Mouse (Mus musculus) midbrain, embryonic 13.5 days (tissue): ENCODE results near the gene Klhl28. TPM values are rescaled to one million over a fixed set of nuclear protein-coding genes. Genes with fewer than 3 reads are reported as not detected.

Experiments used
- ATAC-seq: fragments of 200-750 bp; cut with Nextera tagmentation; 2 replicates; pipeline ENCODE4 v1.8.0; 2017; ENCODE audit warnings: mild to moderate bottlenecking, moderate TSS enrichment, moderate library complexity
- H3K27ac ChIP-seq: fragments of 300-500 bp; sonication (generic); 2 replicates; pipeline ENCODE4 v1.5.1; 2015; ENCODE audit warnings: inconsistent platforms, mild to moderate bottlenecking, moderate library complexity
- H3K27me3 ChIP-seq: fragments of 300-500 bp; sonication (generic); 2 replicates; pipeline ENCODE4 v1.6.1; 2015; ENCODE audit warnings: mild to moderate bottlenecking, inconsistent platforms
- H3K36me3 ChIP-seq: fragments of 300-500 bp; sonication (generic); 2 replicates; pipeline ENCODE4 v1.6.1; 2015; ENCODE audit warnings: mild to moderate bottlenecking, inconsistent platforms
- H3K4me1 ChIP-seq: fragments of 300-500 bp; sonication (generic); replicated peaks from 2 replicates; pipeline ENCODE4 v1.6.1; 2015; ENCODE audit warnings: inconsistent platforms
- H3K4me2 ChIP-seq: fragments of 300-500 bp; sonication (generic); replicated peaks from 2 replicates; pipeline ENCODE4 v1.6.1; 2015; ENCODE audit warnings: moderate library complexity, mild to moderate bottlenecking, inconsistent platforms
- H3K4me3 ChIP-seq: fragments of 300-500 bp; sonication (generic); replicated peaks from 2 replicates; pipeline ENCODE4 v1.5.1; 2015; ENCODE audit warnings: mild to moderate bottlenecking, inconsistent platforms
- H3K9ac ChIP-seq: fragments of 300-500 bp; sonication (generic); replicated peaks from 2 replicates; pipeline ENCODE4 v1.6.1; 2015; ENCODE audit warnings: mild to moderate bottlenecking, inconsistent platforms
- H3K9me3 ChIP-seq: fragments of 300-500 bp; sonication (generic); 2 replicates; pipeline ENCODE4 v1.6.1; 2016; ENCODE audit warnings: mild to moderate bottlenecking, inconsistent platforms
- WGBS: fragments of 180-500 bp; shearing (Covaris S2); methylation state at CpG from one replicate; pipeline ENCODE4 v1.1.7; 2015; 5-methylcytosine and 5-hydroxymethylcytosine counted together
- polyA plus RNA-seq: library from polyadenylated mRNA; unstranded; fragments of >200 nt; fragmentation: Nextera tagmentation; extraction: Ambion mirVana; gene quantifications from 2 replicates; pipeline ENCODE4 v1.2.1, GENCODE M21; 2015

Klhl28 gene
- polyA plus RNA-seq, 1 experiment from 2014 or later = 24.4 TPM

DNA sequence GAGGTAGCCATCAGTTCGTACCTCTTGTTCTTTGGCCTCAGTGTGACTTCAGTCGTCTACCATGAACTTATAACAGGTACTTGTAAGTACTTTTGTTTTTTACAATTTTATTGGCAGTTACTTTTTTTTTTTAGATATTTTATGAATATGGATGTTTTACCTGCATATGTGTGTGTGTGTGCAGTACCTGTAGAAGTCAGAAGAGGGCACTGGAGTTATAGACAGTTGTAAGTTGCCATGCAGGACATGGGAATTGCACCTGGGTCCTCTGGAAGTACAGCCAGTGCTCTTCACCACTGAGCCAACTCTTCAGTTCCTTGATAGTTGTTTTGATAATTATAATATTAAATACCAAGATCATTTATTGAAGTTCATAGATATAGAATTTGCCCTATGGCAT is 27.8 kb downstream of the Klhl28 start:
- peaks cover 14% of the 10 kb centered on the region for H3K36me3 ChIP-seq
- no peak overlapping the region for H3K9ac ChIP-seq
- 87% methylated on average over 2 of the region's 2 CpGs for WGBS
- no peak overlapping the region for H3K4me3 ChIP-seq
- H3K27me3 ChIP-seq = no peaks in the 10 kb centered on the region
- H3K4me1 ChIP-seq = no peaks in the 10 kb centered on the region
- no peak for ATAC-seq
- no peak overlapping the region for H3K4me2 ChIP-seq
- no peaks in the 10 kb centered on the region for H3K9me3 ChIP-seq
- no peak overlapping the region for H3K27ac ChIP-seq

DNA sequence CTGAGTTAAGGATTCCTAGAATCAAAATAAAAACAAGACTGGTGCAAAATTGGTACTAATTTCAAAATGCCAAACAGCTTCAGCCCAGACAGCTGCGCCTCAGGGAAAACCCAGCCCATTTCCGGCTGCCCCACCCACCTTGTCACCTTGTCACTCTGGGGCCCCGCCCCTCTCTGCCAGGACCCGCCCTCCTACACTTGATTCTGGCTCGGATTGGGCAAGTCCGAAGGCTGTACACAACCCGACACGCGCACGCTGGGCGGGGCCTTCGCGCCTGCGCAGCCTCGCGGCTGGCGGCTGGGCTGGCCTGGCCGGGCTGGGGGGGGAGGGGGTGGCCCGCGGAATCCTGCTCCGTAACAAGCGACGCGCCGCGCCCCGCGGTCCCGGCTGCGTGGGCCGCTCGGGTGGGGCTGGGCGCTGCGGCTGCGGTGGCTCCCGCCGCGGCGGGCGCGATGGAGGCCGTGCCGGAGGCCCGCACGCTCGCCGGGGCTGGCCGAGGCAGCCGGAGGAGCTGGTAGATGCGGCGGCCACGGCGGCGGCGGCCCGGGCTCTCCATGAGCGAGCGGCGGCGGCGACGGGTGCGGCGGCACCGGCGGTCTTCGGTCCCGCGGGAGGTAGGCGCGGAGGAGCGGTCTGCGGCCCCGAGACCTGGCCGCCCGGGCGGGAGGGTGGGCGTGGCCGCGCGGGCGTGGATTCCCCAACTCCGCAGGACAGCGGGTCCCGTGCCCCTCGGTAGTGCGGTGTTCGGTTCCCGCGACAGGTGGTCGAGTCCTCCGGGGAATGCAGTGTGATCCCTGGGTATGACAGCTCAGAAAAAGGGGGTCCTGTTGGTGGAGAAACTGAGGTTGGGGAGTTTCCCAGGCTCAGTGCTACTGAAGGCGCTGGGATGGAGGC is 47.5 kb downstream of the Klhl28 start, which contains the start of gene Gm527:
Gene Gm527 (plus strand): TSS at position 329 of the 894 bp plus-strand sequence.
- Histone ChIP-seq H3K27me3 (no peaks in the 10 kb centered on the region), H3K9ac (peak within 1 kb of the TSS; percentile 86), H3K4me3 (peak within 1 kb of the TSS; percentile 79), H3K36me3 (peaks cover 16% of the 10 kb centered on the region; the same call in 1 of the 2 replicates), H3K9me3 (no peaks in the 10 kb centered on the region), H3K4me1 (peaks cover 8% of the 10 kb centered on the region), H3K4me2 (peak within 1 kb of the TSS; percentile 83), H3K27ac (peak within 1 kb of the TSS; percentile 79)
- ATAC-seq = peak; percentile 100
- WGBS = under 1% methylated on average over 63 of the region's 93 CpGs

DNA sequence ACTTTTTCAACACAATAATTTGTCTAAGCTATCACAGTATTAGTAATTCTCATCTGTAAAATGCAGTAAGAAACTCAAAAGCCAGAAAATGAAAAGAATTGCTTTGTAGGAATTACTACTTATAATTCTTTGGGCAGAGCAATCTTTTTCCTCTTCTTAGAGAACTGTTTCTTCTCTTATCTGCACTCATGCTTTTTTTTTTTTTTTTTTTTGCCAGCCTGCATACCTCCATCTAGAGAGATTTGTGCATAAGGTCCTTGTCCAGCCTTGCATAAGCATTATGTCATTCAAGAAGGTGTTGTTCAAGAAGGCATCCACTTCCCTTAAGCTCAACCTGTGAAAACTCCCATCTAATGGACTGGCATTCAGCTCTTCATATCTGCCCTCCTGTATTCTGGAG is 48.6 kb downstream of the Klhl28 start:
- Histone ChIP-seq H3K4me2 (peak overlapping the region; percentile 5; the same call in 1 of the 2 replicates), H3K36me3 (peaks cover 9% of the 10 kb centered on the region; the same call in 1 of the 2 replicates), H3K27ac (no peak overlapping the region), H3K27me3 (no peaks in the 10 kb centered on the region), H3K4me1 (peaks cover 8% of the 10 kb centered on the region), H3K9me3 (no peaks in the 10 kb centered on the region), H3K4me3 (no peak overlapping the region), H3K9ac (no peak overlapping the region)
- ATAC-seq = no peak

DNA sequence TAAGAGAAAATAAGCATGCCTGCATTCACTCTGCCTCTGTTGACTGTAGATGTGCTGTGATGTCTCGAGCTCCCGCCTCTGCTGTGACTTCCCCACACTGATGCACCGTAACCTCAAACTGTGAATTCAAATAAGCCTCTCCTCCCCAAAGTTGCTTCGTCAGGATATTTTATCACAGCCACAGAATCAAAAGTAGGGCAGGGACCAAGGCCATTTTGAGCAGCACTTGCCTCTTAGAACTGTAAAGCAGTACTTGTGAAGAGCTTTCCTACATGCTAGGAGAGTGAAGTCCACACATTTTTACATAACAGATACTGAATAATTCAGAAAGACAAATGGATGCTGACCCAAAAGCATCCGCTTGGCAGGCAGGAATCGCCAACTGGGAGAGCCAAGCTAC is 52.3 kb downstream of the Klhl28 start:
- H3K27me3 ChIP-seq = no peaks in the 10 kb centered on the region
- H3K27ac ChIP-seq = no peak overlapping the region
- ATAC-seq = no peak
- no peaks in the 10 kb centered on the region for H3K9me3 ChIP-seq
- no peaks in the 10 kb centered on the region for H3K4me1 ChIP-seq
- H3K4me2 ChIP-seq = no peak overlapping the region
- WGBS = 62% methylated on average over 6 of the region's 6 CpGs
- H3K4me3 ChIP-seq = no peak overlapping the region
- no peak overlapping the region for H3K9ac ChIP-seq
- H3K36me3 ChIP-seq = no peaks in the 10 kb centered on the region

DNA sequence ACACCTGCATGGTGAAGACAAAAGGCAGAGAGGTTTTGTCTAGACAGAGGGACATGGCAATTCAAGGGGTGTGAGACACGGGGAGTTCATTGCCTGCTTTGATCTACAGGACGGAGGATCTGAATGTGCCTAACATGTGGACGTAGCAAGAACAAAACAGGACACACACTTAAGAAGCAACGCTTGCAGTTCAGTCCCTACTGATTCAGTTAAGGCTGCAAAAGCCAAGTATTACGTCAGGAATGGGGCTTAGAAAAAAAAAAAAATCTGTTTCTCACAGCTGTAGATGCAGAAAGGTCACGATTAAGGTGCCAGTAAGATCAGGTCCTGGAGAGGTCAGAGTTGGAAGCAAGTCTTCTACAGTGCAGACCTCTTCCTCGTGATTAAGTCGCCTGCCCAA is 62.1 kb downstream of the Klhl28 start:
- no peaks in the 10 kb centered on the region for H3K36me3 ChIP-seq
- no peaks in the 10 kb centered on the region for H3K27me3 ChIP-seq
- no peak overlapping the region for H3K4me2 ChIP-seq
- H3K4me3 ChIP-seq = no peak overlapping the region
- WGBS = 74% methylated on average over 8 of the region's 8 CpGs
- no peaks in the 10 kb centered on the region for H3K9me3 ChIP-seq
- H3K27ac ChIP-seq = no peak overlapping the region
- no peak for ATAC-seq
- H3K4me1 ChIP-seq = no peaks in the 10 kb centered on the region
- H3K9ac ChIP-seq = no peak overlapping the region

DNA sequence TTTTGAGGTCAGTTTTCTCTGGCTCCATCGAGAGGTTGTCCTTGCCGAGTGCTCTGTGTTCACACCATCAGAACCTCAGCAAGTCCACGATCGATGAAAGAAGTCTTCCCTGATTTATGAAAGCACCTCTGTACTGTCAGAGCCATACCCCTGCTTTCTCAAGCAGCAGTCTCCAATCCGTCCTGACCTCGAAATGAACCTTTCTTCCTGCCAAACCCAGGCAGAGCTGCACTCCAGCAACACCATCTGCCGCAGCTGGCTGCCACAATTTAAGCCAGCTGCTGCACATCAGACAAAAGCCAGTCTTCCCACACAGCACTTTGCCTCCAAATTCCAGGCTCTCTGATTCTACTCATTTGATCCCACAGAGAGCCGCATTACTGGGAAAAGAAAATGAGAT is 62.8 kb downstream of the Klhl28 start:
- no peaks in the 10 kb centered on the region for H3K4me1 ChIP-seq
- no peak for ATAC-seq
- no peaks in the 10 kb centered on the region for H3K9me3 ChIP-seq
- WGBS = 58% methylated on average over 8 of the region's 8 CpGs
- H3K27ac ChIP-seq = no peak overlapping the region
- H3K27me3 ChIP-seq = no peaks in the 10 kb centered on the region
- H3K4me3 ChIP-seq = no peak overlapping the region
- no peak overlapping the region for H3K9ac ChIP-seq
- H3K4me2 ChIP-seq = no peak overlapping the region
- no peaks in the 10 kb centered on the region for H3K36me3 ChIP-seq

DNA sequence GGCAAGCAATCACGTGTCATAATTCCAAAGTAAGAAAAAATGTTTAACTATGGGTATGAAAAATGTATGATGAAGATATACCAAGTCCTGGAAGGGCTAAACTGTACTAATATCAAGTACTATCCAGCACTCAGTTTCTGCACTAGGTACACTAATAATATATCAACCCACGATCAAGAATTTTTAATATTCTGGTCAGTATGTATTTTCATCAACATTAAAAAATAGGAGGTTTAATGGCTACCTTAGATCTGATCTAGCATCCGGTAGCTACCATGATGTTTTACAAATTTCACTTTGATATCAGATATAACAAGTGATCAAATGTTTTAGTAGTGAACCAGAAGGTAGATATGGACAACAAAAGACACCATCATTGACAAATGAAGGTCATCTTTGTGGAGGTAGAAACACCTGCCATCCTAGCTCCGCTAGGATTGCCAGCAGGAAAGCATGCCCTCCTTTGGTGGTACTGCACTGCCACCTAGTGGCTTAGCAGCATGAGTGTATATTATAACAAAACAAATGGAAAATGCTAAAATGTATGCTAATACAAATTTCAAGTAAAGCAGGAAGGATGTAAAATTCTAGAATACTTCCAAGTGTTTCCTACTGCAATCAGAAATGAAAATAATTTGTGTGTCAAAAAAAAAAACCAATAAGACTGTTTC is 68.1 kb downstream of the Klhl28 start:
- Histone ChIP-seq H3K4me3 (no peak overlapping the region), H3K27ac (no peak overlapping the region), H3K9me3 (no peaks in the 10 kb centered on the region), H3K4me1 (no peaks in the 10 kb centered on the region), H3K4me2 (no peak overlapping the region), H3K27me3 (no peaks in the 10 kb centered on the region), H3K9ac (no peak overlapping the region), H3K36me3 (no peaks in the 10 kb centered on the region)
- 45% methylated on average over 4 of the region's 4 CpGs for WGBS
- ATAC-seq = peak; percentile 81

Other genes starting within 250 kb of the Klhl28 start
- 1.9 and 3.2 TPM in 2 replicates for gene Gm527, start 47.6 kb downstream of the Klhl28 start, polyA plus RNA-seq
- 24.7 and 26.9 TPM in 2 replicates for gene Togaram1, start 270 bp upstream of the Klhl28 start, polyA plus RNA-seq
- gene Prpf39, start 70.8 kb upstream of the Klhl28 start, polyA plus RNA-seq = 55.0 and 56.9 TPM in 2 replicates
- gene Fkbp3, start 108.5 kb upstream of the Klhl28 start, polyA plus RNA-seq = 520 and 590 TPM in 2 replicates
- 8.9 and 11.5 TPM in 2 replicates for gene Fancm, start 110.1 kb upstream of the Klhl28 start, polyA plus RNA-seq
- gene Mis18bp1, start 207.1 kb upstream of the Klhl28 start, polyA plus RNA-seq = 29.2 and 31.4 TPM in 2 replicates